Mouse (Mus musculus) intestine, embryonic 15.5 days (tissue): ENCODE data around the gene Rnf225. TPM values are rescaled to one million over a fixed set of nuclear protein-coding genes. Genes with fewer than 3 reads are reported as not detected.
"Not testable (repeated sequence)": the region's sequence is repeated elsewhere in the genome, so short reads cannot be mapped to it uniquely, and the experiment has no call there.

Experiments
- ATAC-seq: fragments of 200-750 bp; cut with Nextera tagmentation; 2 replicates; pipeline ENCODE4 v1.8.0; 2017; ENCODE audit warnings: moderate TSS enrichment, moderate library complexity
- H3K27ac ChIP-seq: fragments of 300-500 bp; sonication (generic); 2 replicates; pipeline ENCODE4 v1.5.1; 2015; ENCODE audit warnings: mild to moderate bottlenecking, inconsistent platforms
- H3K27me3 ChIP-seq: fragments of 300-500 bp; sonication (generic); replicated peaks from 2 replicates; pipeline ENCODE4 v1.6.1; 2015; ENCODE audit warnings: inconsistent platforms
- H3K36me3 ChIP-seq: fragments of 300-500 bp; sonication (generic); 2 replicates; pipeline ENCODE4 v1.6.1; 2015; ENCODE audit warnings: inconsistent platforms
- H3K4me1 ChIP-seq: fragments of 300-500 bp; sonication (generic); replicated peaks from 2 replicates; pipeline ENCODE4 v1.6.1; 2015; ENCODE audit warnings: inconsistent platforms
- H3K4me2 ChIP-seq: fragments of 300-500 bp; sonication (generic); replicated peaks from 2 replicates; pipeline ENCODE4 v1.6.1; 2015; ENCODE audit warnings: mild to moderate bottlenecking, inconsistent platforms
- H3K4me3 ChIP-seq: fragments of 300-500 bp; sonication (generic); replicated peaks from 2 replicates; pipeline ENCODE4 v1.5.1; 2015; ENCODE audit warnings: inconsistent platforms
- H3K9ac ChIP-seq: fragments of 300-500 bp; sonication (generic); 2 replicates; pipeline ENCODE4 v1.6.1; 2015; ENCODE audit warnings: inconsistent platforms
- H3K9me3 ChIP-seq: fragments of 300-500 bp; sonication (generic); 2 replicates; pipeline ENCODE4 v1.6.1; 2016; ENCODE audit warnings: inconsistent platforms
- WGBS: fragments of 180-500 bp; shearing (Covaris S2); methylation state at CpG from one replicate; pipeline ENCODE4 v1.1.7; 2015; 5-methylcytosine and 5-hydroxymethylcytosine counted together
- polyA plus RNA-seq: library from polyadenylated mRNA; unstranded; fragments of >200 nt; fragmentation: Nextera tagmentation; extraction: Ambion mirVana; gene quantifications from 2 replicates; pipeline ENCODE4 v1.2.1, GENCODE M21; 2015

Rnf225 gene
- polyA plus RNA-seq = 0.33 and 0.47 TPM in 2 replicates

GRCm38 (mm10) chr7:12927191-12927680 lies at the start of gene Rnf225:
Gene Rnf225, plus strand, starts transcription at chr7:12927416.
- Histone ChIP-seq H3K27me3 (peaks cover 4% of the 10 kb centered on the region), H3K9ac (peak within 1 kb of the TSS; percentile 40), H3K36me3 (peaks cover 38% of the 10 kb centered on the region), H3K9me3 (no peaks in the 10 kb centered on the region), H3K4me3 (peak within 1 kb of the TSS; percentile 35), H3K4me2 (peak within 1 kb of the TSS; percentile 77), H3K27ac (no peak within 1 kb of the TSS), H3K4me1 (peaks cover 27% of the 10 kb centered on the region)
- ATAC-seq = peak; percentile 89
- WGBS = 24% methylated on average over 8 of the region's 8 CpGs

DNA sequence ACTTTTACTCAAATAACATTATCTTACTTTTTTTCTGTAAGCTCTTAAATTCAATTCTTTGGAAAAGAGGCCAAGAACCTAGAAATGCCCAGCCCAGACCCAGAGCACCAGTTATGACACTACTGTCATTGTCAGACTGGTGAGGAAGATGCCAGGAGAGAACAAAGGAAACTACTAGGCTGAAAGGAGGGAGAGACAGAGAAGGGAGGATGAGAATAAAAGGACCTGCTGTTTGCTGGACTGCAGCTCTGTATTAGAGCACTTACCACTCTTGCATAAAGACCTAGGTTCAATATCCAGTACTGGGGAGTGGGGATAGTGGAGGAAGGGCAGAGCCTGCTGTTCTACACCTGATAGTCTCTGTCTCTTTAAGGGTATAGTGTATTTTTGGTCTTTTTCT lies 47.2 kb upstream of the Rnf225 start:
- H3K9ac ChIP-seq = no peak overlapping the region
- ATAC-seq = no peak
- H3K27me3 ChIP-seq = no peaks in the 10 kb centered on the region
- H3K9me3 ChIP-seq = no peaks in the 10 kb centered on the region
- H3K27ac ChIP-seq = no peak overlapping the region
- no peak overlapping the region for H3K4me3 ChIP-seq
- no peak overlapping the region for H3K4me2 ChIP-seq
- peaks cover 5% of the 10 kb centered on the region; the same call in 1 of the 2 replicates for H3K4me1 ChIP-seq
- H3K36me3 ChIP-seq = no peaks in the 10 kb centered on the region

DNA sequence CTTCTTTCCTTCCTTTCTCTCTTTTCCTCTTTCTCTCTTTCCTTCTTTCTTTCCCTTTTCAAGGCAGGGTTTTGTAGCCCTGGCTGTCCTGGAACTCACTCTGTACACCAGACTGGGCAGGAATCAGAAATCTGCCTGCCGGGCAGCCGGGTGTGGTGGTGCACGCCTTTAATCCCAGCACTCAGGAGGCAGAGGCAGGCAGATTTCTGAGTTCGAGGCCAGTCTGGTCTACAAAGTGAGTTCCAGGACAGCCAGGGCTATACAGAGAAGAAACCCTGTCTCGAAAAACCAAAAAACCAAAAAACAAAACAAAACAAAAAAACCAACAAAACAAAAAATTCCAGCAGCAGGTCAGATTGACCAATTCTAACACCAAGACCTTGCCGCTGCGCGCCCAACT lies 46.7 kb upstream of the Rnf225 start:
- H3K36me3 ChIP-seq, H3K27me3 ChIP-seq, H3K9ac ChIP-seq, H3K9me3 ChIP-seq, H3K27ac ChIP-seq, H3K4me1 ChIP-seq: not testable (repeated sequence)
- Histone ChIP-seq H3K4me3 (peak overlapping the region; percentile 68), H3K4me2 (peak overlapping the region; percentile 84)
- ATAC-seq = peak; percentile 20
- 43% methylated on average over 8 of the region's 8 CpGs for WGBS

DNA sequence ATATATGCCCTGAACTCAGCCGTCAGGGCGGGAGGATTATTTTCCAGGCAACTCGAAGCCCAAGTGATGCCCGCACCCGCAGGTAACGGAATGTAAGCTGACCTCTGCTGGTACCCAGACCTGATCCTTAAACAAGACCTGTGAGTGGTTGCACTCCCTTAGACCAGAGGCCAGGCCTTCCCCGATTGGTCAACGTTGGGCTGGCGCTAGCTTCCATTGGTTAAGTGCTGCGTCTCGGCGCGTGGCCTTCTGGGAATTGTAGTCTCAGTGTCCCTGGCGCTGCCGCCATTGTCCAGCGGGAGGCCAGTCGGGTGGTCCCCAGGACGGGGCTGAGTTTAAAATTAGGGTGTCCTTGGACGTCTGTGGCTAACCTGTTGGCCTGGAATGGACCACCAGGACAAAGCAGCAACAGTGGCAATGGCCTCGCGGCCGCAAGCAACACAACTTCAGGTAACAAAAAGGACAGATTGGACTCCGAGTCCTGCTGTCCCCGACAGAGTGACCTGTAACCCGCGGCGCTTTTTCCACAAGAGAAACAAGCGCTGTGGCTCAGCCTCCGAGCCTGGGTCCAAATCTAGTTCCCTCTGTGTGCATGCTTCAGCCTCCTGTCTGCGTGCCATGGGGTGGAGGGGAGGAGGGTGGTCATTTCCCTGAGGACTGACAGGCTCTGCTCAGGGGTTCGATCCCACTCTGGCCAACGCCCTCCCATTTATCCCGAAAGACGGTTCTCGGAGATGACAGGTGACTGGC lies 46.1 kb upstream of the Rnf225 start, which contains the start of gene Zfp128:
TSS of gene Zfp128 (plus strand) at position 267 of the 750 bp plus-strand sequence.
- Histone ChIP-seq H3K9me3 (no peaks in the 10 kb centered on the region), H3K36me3 (peaks cover 6% of the 10 kb centered on the region; the same call in 1 of the 2 replicates), H3K4me3 (peak within 1 kb of the TSS; percentile 68), H3K4me1 (peaks cover 5% of the 10 kb centered on the region; the same call in 1 of the 2 replicates), H3K27ac (peak within 1 kb of the TSS; percentile 13; the same call in 1 of the 2 replicates), H3K27me3 (no peaks in the 10 kb centered on the region), H3K9ac (peak within 1 kb of the TSS; percentile 66), H3K4me2 (peak within 1 kb of the TSS; percentile 84)
- ATAC-seq = peak; percentile 100
- WGBS = under 1% methylated on average over 35 of the region's 35 CpGs

DNA sequence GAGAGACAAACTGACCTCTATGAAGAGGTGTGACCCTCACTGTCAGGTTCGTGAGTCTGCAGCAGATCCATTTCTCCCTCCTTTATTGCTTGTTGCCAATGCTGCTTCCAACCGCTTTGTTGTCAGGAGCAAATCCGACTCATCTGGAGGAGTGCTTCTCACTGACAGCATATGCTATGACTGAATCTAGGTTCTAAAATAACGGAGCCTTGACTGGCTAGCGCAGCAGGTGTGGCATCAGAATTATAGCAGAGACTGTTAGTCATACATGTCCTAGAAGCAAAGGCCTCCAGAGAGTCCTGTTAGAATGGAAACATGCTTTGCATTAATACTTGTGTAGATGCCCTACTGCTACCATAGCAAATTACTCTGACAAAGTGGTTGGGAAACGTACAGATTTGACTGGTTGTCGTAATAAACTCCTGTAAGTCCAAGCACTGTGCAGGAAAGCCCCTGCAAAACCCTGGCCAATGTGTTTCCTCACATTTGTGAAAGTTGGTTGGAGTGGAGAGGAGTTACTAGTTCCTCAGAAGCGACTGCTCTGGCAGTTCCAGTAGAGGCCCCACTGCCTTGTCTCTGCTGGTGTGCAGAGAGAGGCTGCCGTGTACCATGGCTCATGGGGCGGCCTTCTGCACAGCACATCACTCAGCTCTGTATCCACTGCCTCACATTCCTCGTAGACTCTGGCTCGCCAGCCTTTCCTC lies 40.5 kb upstream of the Rnf225 start:
- WGBS = 90% methylated on average over 12 of the region's 12 CpGs
- Histone ChIP-seq H3K36me3 (peaks cover 29% of the 10 kb centered on the region), H3K27ac (no peak overlapping the region)

DNA sequence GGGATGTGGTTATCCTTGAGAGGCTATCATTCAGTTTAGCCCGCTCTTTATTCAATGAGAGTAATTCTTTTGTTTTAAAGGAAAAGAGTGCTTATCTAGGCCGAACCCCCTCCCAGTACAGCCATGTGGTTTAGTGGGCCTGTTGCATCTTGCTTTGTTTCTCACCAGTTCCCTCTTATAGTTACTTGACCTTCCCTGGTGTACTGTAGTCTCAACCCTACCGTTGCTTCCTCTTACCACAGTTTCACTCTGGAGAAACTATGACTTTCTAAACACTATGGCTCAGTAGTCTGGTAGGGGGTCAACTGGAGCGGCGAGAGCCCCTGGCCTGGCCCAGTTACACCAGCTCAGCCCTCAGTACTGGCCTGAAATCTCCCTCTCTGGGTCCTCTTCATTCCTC lies 39.6 kb upstream of the Rnf225 start:
- no peaks in the 10 kb centered on the region for H3K27me3 ChIP-seq
- no peak overlapping the region for H3K27ac ChIP-seq
- WGBS = 90% methylated on average over 5 of the region's 5 CpGs
- H3K9me3 ChIP-seq = no peaks in the 10 kb centered on the region
- H3K9ac ChIP-seq = no peak overlapping the region
- peaks cover 29% of the 10 kb centered on the region for H3K36me3 ChIP-seq
- ATAC-seq = no peak
- no peak overlapping the region for H3K4me3 ChIP-seq
- H3K4me1 ChIP-seq = no peaks in the 10 kb centered on the region
- no peak overlapping the region for H3K4me2 ChIP-seq

More for the DNA sequence above, 40.5 kb upstream of the Rnf225 start:
- Histone ChIP-seq H3K27me3 (no peaks in the 10 kb centered on the region), H3K4me1 (peaks cover 2% of the 10 kb centered on the region; the same call in 1 of the 2 replicates), H3K9me3 (no peaks in the 10 kb centered on the region), H3K4me3 (no peak overlapping the region), H3K9ac (no peak overlapping the region), H3K4me2 (no peak overlapping the region)
- no peak for ATAC-seq

DNA sequence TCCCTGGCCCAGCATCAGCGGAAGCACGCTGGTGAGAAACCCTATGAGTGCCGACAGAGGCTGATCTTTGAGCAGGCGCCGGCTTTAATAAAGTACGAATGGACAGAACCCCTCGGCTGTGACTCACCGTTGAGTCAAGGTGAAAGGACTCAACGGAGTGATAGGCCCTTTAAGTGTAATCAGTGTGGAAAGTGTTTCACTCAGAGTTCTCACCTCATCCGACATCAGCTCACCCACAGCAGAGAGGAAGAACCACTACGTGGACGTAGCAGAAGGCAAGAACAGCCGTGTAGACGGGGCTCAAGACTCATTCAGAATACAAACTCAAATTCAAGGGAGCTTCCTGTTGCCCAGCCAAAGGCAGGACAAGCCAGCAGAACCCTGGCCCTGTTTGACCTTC lies 36.3 kb upstream of the Rnf225 start:
- H3K27ac ChIP-seq = no peak overlapping the region
- H3K9ac ChIP-seq = no peak overlapping the region
- H3K4me1 ChIP-seq = no peaks in the 10 kb centered on the region
- H3K36me3 ChIP-seq = peaks cover 24% of the 10 kb centered on the region
- 88% methylated on average over 14 of the region's 14 CpGs for WGBS
- H3K9me3 ChIP-seq = no peaks in the 10 kb centered on the region
- H3K4me3 ChIP-seq = no peak overlapping the region
- ATAC-seq = no peak
- H3K27me3 ChIP-seq = no peaks in the 10 kb centered on the region
- no peak overlapping the region for H3K4me2 ChIP-seq

DNA sequence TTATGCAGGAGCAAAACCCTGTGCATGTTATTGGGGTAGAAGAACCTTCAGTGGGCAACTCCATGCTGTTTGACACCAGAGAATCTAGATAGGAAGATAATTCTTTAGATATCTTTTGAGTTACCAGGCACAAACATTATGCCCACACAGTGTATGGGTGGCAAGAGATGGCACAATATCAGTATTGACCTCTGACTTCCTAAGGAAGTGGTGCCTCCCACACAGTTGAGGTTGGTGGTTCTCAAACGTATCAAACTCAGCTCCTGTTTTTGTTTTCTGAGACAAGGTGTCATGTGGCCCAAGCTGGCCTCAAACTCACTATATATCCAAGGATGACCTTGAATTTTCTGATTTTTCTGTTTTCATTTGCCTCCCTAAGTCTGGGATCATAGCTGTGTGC lies 35.9 kb upstream of the Rnf225 start:
- no peaks in the 10 kb centered on the region for H3K27me3 ChIP-seq
- WGBS = 82% methylated on average over 1 of the region's 1 CpGs
- H3K4me3 ChIP-seq = no peak overlapping the region
- no peak overlapping the region for H3K27ac ChIP-seq
- H3K4me1 ChIP-seq = no peaks in the 10 kb centered on the region
- peaks cover 20% of the 10 kb centered on the region for H3K36me3 ChIP-seq
- H3K9me3 ChIP-seq = no peaks in the 10 kb centered on the region
- no peak overlapping the region for H3K9ac ChIP-seq
- ATAC-seq = no peak
- no peak overlapping the region for H3K4me2 ChIP-seq

DNA sequence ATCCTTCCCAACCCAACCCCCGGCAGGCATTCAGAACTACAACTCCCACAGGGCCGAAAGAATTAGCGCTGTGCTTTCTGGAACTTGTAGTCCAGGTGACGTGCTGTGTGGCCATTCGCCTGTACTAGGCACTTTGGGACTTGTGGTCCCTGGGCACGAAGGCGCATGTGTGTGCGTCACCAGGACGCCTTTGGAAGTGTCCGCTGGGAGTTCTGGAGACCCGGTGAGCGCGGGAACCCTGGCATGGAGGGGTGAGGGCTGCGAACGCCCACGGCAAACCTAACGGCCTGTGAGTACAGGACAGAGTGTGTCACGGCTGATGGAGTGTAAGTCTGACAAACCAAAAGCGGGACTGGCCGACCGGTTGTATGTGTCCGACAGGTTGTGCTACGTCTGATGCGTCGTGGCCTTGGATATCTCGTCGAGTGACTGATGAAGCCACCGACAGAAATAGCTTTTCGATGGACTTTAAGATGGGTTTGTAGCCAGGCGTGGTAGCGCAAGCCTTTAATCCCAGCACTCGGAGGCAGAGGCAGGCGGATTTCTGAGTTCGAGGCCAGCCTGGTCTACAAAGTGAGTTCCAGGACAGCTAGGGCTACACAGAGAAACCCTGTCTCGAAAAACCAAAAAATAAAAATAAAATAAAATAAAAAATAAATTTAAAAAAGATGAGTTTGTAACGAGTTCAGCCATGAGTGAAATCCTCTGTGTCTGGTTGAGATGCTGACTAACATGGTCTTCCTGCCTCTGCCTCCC lies 29.4 kb upstream of the Rnf225 start, which contains the start of gene Zscan22:
TSS of gene Zscan22 (plus strand) at position 161 of the 756 bp plus-strand sequence.
- H3K36me3 ChIP-seq = no peaks in the 10 kb centered on the region
- peak within 1 kb of the TSS; percentile 58 for H3K4me3 ChIP-seq
- H3K4me2 ChIP-seq = peak within 1 kb of the TSS; percentile 56
- H3K9ac ChIP-seq = peak within 1 kb of the TSS; percentile 58
- H3K27me3 ChIP-seq = no peaks in the 10 kb centered on the region
- WGBS = 5% methylated on average over 36 of the region's 36 CpGs
- peaks cover 4% of the 10 kb centered on the region; the same call in 1 of the 2 replicates for H3K4me1 ChIP-seq
- ATAC-seq = peak; percentile 99
- H3K9me3 ChIP-seq = no peaks in the 10 kb centered on the region
- peak within 1 kb of the TSS; percentile 14; the same call in 1 of the 2 replicates for H3K27ac ChIP-seq

DNA sequence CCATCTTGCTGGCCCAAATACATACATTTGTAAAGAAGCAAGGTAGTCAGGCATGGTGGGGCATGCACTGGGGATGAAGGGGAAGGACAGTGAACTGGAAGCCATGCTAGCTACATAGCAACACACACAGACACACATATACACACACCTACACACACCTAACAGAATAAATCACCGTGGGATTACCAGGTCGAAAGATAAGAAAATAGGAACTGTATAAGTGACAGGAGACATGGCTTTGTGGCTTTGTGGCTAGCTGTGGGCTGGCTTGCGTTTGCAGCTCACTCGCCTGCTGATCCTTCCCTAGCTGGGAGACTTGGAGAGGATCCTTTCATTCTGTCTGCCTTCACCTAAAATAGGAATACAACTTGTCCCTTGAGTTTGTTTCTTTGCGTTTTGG lies 25.7 kb upstream of the Rnf225 start:
- WGBS = 92% methylated on average over 5 of the region's 5 CpGs
- H3K4me2 ChIP-seq = no peak overlapping the region
- H3K4me3 ChIP-seq = no peak overlapping the region
- no peaks in the 10 kb centered on the region for H3K9me3 ChIP-seq
- peaks cover 14% of the 10 kb centered on the region for H3K36me3 ChIP-seq
- H3K9ac ChIP-seq = no peak overlapping the region
- no peak for ATAC-seq
- H3K4me1 ChIP-seq = peaks cover 4% of the 10 kb centered on the region; the same call in 1 of the 2 replicates
- H3K27ac ChIP-seq = no peak overlapping the region
- no peaks in the 10 kb centered on the region for H3K27me3 ChIP-seq

- Histone ChIP-seq H3K9me3 (no peaks in the 10 kb centered on the region), H3K4me2 (peak overlapping the region; percentile 17; the same call in 1 of the 2 replicates), H3K27ac (no peak overlapping the region), H3K36me3 (peaks cover 31% of the 10 kb centered on the region), H3K4me3 (no peak overlapping the region), H3K27me3 (no peaks in the 10 kb centered on the region), H3K4me1 (peaks cover 3% of the 10 kb centered on the region; the same call in 1 of the 2 replicates), H3K9ac (no peak overlapping the region)
- WGBS = 59% methylated on average over 10 of the region's 10 CpGs
- no peak for ATAC-seq
Measured at GRCm38 (mm10) chr7:12903623-12904022, 23.6 kb upstream of the Rnf225 start.

GRCm38 (mm10) chr7:12905146-12905545 lies 22.1 kb upstream of the Rnf225 start:
- Histone ChIP-seq H3K27me3 (no peaks in the 10 kb centered on the region), H3K4me2 (no peak overlapping the region), H3K4me3 (no peak overlapping the region), H3K9ac (no peak overlapping the region), H3K36me3 (peaks cover 31% of the 10 kb centered on the region), H3K4me1 (peaks cover 4% of the 10 kb centered on the region; the same call in 1 of the 2 replicates), H3K9me3 (no peaks in the 10 kb centered on the region), H3K27ac (no peak overlapping the region)
- ATAC-seq = no peak
- 86% methylated on average over 1 of the region's 1 CpGs for WGBS
